Mouse (Mus musculus): ENCODE data around the gene Usp19.

- TF ChIP-seq POLR2A (IDR thresholded peaks at IDR 0.05; ENCODE audit: low read depth, low read length) (no peak), CTCF (IDR thresholded peaks at IDR 0.05; ENCODE audit: borderline replicate concordance, insufficient read depth, low read length) (no peak)
These were observed 29.2 kb upstream of the Usp19 start, which contains the start of gene Klhdc8b for GRCm38 (mm10) chr9:108461181-108461631.
